Mouse (Mus musculus) kidney, adult 2 months (tissue): ENCODE data around the gene Hmga1. TPM values are rescaled to one million over a fixed set of nuclear protein-coding genes. Genes with fewer than 3 reads are reported as not detected.

ENCODE experiments used
- DNase-seq: peaks from one replicate; pipeline ENCODE4 v3.0.0; 2021
- H3K27ac ChIP-seq: fragments of 200-500 bp; 2 replicates; pipeline ENCODE4 v1.5.1; 2012; ENCODE audit warnings: low read depth, low read length, control low read depth, inconsistent platforms; ENCODE audit not compliant: insufficient read depth
- H3K27me3 ChIP-seq: fragments of 200-500 bp; replicated peaks from 2 replicates; pipeline ENCODE4 v1.6.1; 2012; ENCODE audit warnings: mild to moderate bottlenecking, moderate library complexity, low read length, inconsistent platforms; ENCODE audit not compliant: control insufficient read depth, insufficient read depth
- H3K36me3 ChIP-seq: fragments of 200-500 bp; 2 replicates; pipeline ENCODE4 v1.6.1; 2012; ENCODE audit warnings: mild to moderate bottlenecking, moderate library complexity, low read length, inconsistent platforms; ENCODE audit not compliant: control insufficient read depth, insufficient read depth
- H3K4me1 ChIP-seq: fragments of 200-500 bp; 2 replicates; pipeline ENCODE4 v1.6.1; 2011; ENCODE audit warnings: low read length; ENCODE audit not compliant: control insufficient read depth, insufficient read depth
- H3K4me3 ChIP-seq: fragments of 200-500 bp; 2 replicates; pipeline ENCODE4 v1.5.1; 2011; ENCODE audit warnings: mild to moderate bottlenecking, low read depth, low read length, control low read depth; ENCODE audit not compliant: insufficient read depth
- CTCF ChIP-seq: fragments of 200-500 bp; conservative IDR thresholded peaks from 2 replicates; pipeline ENCODE4 v1.5.1; 2011; ENCODE audit warnings: low read depth, mild to moderate bottlenecking, control low read depth, low read length, moderate library complexity, mixed read lengths; ENCODE audit not compliant: insufficient read depth, insufficient read length
- POLR2A ChIP-seq: fragments of 200-500 bp; IDR thresholded peaks from one replicate; pipeline ENCODE4 v1.6.1; 2011; ENCODE audit warnings: low read depth, low read length, control low read depth
- WGBS: fragments of 180-500 bp; shearing (Covaris S2); methylation state at CpG from one replicate; pipeline ENCODE4 v1.1.7; 2018; 5-methylcytosine and 5-hydroxymethylcytosine counted together
- polyA plus RNA-seq: library from polyadenylated mRNA; depleted of rRNA; stranded (reverse); fragments of >200 nt; gene quantifications from 2 replicates; pipeline ENCODE4 v1.2.3, GENCODE M21; 2012

Hmga1 gene
- polyA plus RNA-seq, 1 experiment = 38.9 TPM

DNA sequence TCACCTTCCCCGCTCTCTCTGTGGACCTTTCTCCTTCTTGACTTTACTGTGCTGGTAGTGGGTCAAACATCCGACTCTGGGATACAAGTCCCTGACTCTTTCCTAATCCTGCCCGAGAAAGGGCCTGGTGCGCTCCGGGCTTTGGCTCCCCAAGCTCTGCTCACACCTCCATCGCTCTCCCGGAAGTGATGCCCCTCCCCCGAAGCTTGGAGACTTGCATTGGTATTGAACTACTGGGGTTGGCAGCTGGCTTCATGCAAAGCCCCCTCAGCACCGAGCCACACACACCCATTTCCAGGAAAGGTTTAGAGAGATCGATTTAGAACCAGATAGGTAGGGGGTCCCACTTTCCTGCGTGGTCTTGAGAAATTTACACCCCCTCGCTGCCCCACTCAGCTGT, 10.3 kb upstream of the Hmga1 start:
- no peak for TF ChIP-seq POLR2A
- TF ChIP-seq CTCF = no peak
- no peaks in the 10 kb centered on the region for H3K27me3 ChIP-seq
- H3K27ac ChIP-seq = no peak overlapping the region
- no peak overlapping the region for H3K4me3 ChIP-seq
- H3K4me1 ChIP-seq = no peaks in the 10 kb centered on the region
- no peaks in the 10 kb centered on the region for H3K36me3 ChIP-seq
- 66% methylated on average over 12 of the region's 12 CpGs for WGBS
- no peak for DNase-seq

DNA sequence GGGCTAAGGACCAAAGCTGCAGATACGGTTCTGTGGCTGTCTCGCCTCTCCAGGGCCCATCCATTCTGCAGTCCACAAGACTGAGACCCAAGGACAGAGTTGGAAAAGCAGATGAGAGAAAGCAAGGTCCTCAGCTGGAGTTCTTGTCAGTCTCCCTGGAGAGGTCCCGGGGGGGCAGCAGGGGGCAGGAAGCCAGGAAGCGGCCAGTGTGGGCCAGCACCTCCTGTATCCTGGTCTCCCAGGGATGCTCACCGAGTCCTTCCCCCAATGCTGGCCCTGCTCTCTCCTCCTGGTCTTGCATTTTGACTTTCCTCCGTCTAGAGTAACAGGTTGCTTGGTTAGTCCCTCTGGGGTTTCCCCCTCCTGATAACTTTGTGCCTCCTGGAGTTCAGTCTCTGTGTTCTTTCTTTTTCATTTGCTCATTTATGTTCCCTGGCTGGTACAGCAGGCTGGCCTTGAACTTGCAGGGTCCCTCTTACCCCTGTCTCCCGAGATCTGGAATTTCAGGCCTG, 9.7 kb upstream of the Hmga1 start:
- H3K27ac ChIP-seq = no peak overlapping the region
- no peaks in the 10 kb centered on the region for H3K27me3 ChIP-seq
- WGBS = 81% methylated on average over 7 of the region's 7 CpGs
- no peak for TF ChIP-seq POLR2A
- TF ChIP-seq CTCF = no peak
- H3K36me3 ChIP-seq = no peaks in the 10 kb centered on the region
- H3K4me3 ChIP-seq = no peak overlapping the region
- no peak for DNase-seq
- no peaks in the 10 kb centered on the region for H3K4me1 ChIP-seq

DNA sequence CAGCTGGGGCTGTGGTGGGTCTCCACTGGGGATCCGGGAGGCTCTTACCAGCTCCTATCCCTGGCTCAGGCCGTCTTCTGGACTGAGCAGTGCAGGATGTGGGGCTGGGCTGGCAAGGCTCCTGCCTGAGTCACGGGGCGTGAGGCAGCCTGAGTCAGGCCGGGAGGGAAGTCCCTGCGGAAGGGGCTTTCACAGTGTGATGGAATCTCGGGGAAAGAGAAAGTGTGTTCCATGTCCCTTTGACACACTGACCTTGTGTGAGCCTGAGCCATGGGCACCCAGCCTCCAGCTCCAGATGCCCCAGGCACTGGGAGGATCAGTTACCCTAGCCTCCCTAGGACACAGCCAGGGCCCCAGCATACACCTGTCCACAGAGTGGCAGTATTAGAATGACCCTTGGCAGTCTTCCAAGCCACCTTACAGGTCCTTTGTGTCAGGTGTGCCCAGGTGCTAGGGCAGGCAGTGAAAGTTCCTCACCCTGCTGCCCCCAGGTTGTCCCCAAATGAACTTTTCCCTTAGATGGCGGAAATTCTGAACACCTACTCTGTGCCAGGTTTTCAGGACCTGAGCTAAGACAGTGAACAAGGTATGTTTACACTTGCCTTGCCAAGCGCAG, 8.9 kb upstream of the Hmga1 start:
- Histone ChIP-seq H3K27me3 (no peaks in the 10 kb centered on the region), H3K36me3 (no peaks in the 10 kb centered on the region)
- WGBS = 54% methylated on average over 9 of the region's 9 CpGs

DNA sequence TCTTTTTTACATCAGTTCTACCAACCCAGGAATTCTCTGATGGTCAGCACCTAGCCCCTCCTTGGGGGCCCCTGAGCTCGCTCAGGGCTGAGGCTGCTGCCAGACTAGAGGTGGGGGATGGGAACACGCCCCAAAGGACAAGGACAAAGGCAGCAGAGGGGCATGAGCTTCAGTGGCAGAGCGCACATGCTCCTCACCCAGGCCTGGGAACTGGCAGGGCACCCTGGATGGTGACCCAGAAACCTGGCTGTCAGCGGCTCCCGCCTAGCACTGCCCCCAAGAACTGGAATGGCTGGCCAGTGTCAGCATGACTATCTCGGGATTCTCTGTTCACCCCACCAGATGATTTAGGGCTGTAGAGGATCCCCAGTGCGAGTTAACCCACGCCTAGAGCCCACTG, 7.1 kb upstream of the Hmga1 start:
- WGBS = 86% methylated on average over 8 of the region's 8 CpGs
- no peaks in the 10 kb centered on the region for H3K27me3 ChIP-seq
- no peak for TF ChIP-seq CTCF
- TF ChIP-seq POLR2A = no peak
- no peaks in the 10 kb centered on the region for H3K36me3 ChIP-seq
- peaks cover 4% of the 10 kb centered on the region; the same call in 1 of the 2 replicates for H3K4me1 ChIP-seq
- no peak overlapping the region for H3K27ac ChIP-seq
- H3K4me3 ChIP-seq = no peak overlapping the region
- DNase-seq = no peak

More for the DNA sequence above, 8.9 kb upstream of the Hmga1 start:
- TF ChIP-seq CTCF = no peak
- no peak for TF ChIP-seq POLR2A
- H3K27ac ChIP-seq = no peak overlapping the region
- H3K4me3 ChIP-seq = no peak overlapping the region
- DNase-seq = peak; percentile 30
- H3K4me1 ChIP-seq = no peaks in the 10 kb centered on the region

DNA sequence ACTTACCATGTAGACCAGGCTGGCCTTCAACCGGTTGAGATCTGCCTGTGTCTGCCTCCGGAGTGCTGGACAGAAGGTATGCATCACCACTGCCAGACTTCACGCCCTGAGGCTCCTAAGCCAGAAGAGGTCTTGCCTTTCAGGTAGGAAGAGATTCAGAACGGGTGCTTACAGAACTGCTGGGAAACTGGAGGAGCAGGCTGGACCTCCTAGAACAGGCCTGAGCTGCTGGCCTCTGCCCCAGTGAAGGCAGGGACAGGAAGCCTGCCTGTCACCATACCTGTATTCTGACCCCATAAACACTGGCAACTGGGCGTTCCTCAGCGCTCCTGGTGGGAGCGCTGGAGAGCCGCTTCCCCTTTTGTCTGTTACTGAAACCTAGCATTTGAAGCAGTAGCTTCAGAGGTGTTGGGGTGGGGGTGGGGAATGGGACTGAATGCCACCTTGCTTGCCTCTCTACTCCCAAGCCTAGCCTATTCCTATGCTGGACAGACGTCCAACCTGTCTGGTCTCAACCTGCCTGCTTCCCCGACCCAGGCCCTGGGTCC, 4.8 kb upstream of the Hmga1 start:
- 71% methylated on average over 10 of the region's 10 CpGs for WGBS
- Histone ChIP-seq H3K27ac (no peak overlapping the region), H3K27me3 (no peaks in the 10 kb centered on the region), H3K4me1 (peaks cover 4% of the 10 kb centered on the region; the same call in 1 of the 2 replicates), H3K36me3 (no peaks in the 10 kb centered on the region), H3K4me3 (no peak overlapping the region)
- DNase-seq = no peak
- TF ChIP-seq CTCF = no peak
- TF ChIP-seq POLR2A = no peak

DNA sequence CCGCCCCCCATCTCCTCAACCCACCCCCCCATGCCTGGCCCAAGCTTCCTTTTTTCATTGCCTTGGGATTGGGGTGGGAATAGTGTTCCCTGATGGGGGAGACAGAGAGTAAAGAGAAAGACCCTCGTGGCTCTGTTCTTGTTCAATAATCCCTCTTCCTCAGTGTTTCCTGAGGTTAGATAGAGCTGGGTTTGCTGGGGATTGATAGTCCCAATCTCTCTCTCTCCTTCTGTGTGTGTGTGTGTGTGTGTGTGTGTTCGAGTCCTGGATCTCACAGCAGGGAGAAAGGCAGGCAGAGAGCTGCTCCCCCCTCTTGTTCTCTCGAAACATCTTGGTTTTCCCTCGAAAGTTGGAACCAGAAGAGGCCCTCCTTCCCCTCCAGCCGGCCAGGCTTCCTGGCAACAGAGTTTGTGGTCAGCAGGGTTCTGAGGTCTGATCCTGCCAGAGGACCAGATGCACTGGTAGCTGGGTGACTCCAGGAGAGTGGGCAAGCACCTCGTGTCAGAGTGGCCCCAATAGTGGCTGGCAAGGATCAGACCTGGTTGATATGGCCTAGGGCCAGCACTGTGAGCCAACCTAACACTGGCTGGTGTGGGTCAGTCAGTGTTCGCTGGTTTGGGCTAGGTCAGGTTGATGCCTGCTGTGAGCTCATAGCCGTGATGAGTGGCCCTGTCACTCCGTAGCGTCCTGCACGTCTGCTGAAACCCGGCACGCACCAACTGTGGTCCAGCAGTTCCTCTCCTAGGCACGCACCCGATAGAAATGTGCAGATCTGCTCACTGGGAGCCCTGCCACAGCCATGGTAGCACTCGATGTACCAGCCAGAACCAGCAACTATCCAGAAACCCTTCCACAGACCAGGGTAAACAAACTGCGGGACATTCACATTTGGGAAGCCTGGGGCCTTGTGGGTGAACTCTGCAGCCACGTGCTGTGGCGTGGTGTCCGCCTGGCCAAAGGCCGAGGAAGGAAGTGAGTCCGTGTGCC, 3.8 kb upstream of the Hmga1 start:
- Histone ChIP-seq H3K36me3 (no peaks in the 10 kb centered on the region), H3K27me3 (no peaks in the 10 kb centered on the region), H3K27ac (no peak overlapping the region), H3K4me1 (peaks cover 4% of the 10 kb centered on the region; the same call in 1 of the 2 replicates), H3K4me3 (no peak overlapping the region)
- no peak for TF ChIP-seq POLR2A
- TF ChIP-seq CTCF = no peak
- 73% methylated on average over 23 of the region's 23 CpGs for WGBS
- peak; percentile 38 for DNase-seq

DNA sequence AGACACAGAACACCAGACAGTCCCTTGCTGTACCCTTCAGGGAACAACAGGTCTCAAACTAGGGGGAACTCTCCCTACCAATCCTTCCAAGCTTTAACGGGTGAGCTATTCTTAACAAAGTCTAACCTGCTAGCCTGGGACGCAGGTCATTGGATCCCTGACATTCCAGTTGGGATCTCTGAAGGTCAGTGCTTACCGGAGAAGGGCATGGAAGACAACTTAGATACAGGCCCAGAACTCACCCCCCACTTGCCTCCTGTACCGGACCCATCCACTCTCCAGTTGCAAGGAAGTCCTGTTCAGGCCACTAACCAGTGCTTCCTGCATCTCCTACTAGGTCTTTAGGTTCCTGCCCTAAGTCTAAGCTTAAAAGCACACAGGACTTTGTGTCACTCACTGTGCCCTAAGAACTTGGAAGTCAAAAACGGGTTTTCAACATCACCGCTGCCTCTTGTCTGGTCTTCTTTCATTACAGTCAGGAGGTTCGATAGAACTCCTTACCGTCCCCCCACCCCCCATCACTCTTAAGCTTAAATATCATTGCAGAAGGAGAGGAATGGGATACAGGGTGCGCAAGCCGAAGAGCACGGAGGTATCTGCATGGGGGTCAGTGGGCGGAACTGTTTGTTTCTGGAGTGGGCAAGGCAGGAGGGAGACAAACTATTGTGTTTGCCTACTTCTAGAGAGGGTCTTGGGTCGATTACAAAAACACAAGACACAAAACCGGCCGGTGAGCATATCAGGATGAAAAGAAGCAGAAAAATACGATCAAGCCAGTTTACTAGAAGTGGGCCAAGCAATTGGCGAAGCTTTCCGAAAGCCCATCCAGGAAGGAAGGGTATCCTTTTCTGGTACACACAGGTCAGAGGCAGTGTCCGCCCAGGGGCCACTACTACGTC, 2.0 kb upstream of the Hmga1 start:
- no peaks in the 10 kb centered on the region for H3K27me3 ChIP-seq
- DNase-seq = peak; percentile 47
- H3K4me3 ChIP-seq = no peak overlapping the region
- peaks cover 4% of the 10 kb centered on the region; the same call in 1 of the 2 replicates for H3K4me1 ChIP-seq
- TF ChIP-seq POLR2A (no peak), CTCF (no peak)
- 72% methylated on average over 20 of the region's 20 CpGs for WGBS
- H3K36me3 ChIP-seq = no peaks in the 10 kb centered on the region
- peak overlapping the region; percentile 21; the same call in 1 of the 2 replicates for H3K27ac ChIP-seq
